Mouse (Mus musculus) right cerebral cortex, adult 2 months (tissue): ENCODE results near the gene Tomm20.
"Not testable (repeated sequence)": the region's sequence is repeated elsewhere in the genome, so short reads cannot be mapped to it uniquely, and the experiment has no call there.

Experiments used
- DNase-seq, 2 experiments: peaks; one replicate each; pipeline ENCODE4 v3.0.0; 2021 to 2022; ENCODE audit warnings: low spot score in 2 of 2

Gene Tomm20

GRCm38 (mm10) chr8:126884202-126884926, 61.3 kb downstream of the Tomm20 start:
- DNase-seq, result peak; percentile 57 to 73

GRCm38 (mm10) chr8:126883752-126884151, 61.9 kb downstream of the Tomm20 start:
- DNase-seq, result no peak

GRCm38 (mm10) chr8:126882586-126882985, 63.1 kb downstream of the Tomm20 start:
- DNase-seq, result not testable (repeated sequence)

- no peak for DNase-seq
These were observed 64.0 kb downstream of the Tomm20 start for GRCm38 (mm10) chr8:126881641-126882140.
